Mouse (Mus musculus) urinary bladder, postnatal 36 days (tissue): ENCODE measurements at regions not wholly inside any gene's neighbourhood (a gene's known extent, or its start where the extent isn't known, plus 50 kb on each side); places are given as distances from the start of the nearest gene placed in this dataset.
"Not testable (repeated sequence)": the region's sequence is repeated elsewhere in the genome, so short reads cannot be mapped to it uniquely, and the experiment has no call there.

Experiments used
- DNase-seq, 2 experiments: peaks; one replicate each; pipeline ENCODE4 v3.0.0; 2022; ENCODE audit warnings: low spot score in 2 of 2, mixed read lengths in 1 of 2

GRCm38 (mm10) chr16:12516834-12517685 lies 533.1 kb downstream of the Shisa9 start:
- no peak for DNase-seq

GRCm38 (mm10) chr16:12518264-12518663 lies 534.4 kb downstream of the Shisa9 start:
- DNase-seq, result no peak

- DNase-seq, result no peak
Observed at GRCm38 (mm10) chr16:12521711-12522476, 538.0 kb downstream of the Shisa9 start.

DNA sequence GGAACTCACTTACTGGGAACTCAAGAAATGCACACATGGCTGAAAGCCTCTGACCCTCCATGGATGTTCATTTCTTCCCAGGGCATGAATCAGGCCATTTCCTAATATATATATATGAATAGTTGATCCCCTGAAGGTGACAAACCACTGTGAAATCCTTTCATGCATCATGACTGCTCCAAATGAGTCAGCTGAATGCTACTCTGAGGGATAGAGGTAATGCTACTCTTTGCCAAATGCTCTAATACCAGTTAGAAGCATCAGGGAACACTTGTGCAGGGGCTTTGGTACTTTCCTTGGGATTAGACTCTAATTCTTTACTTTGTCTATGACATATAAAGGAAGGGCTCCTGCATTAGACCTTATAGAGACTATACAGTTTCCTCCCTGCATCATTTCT lies 561.0 kb upstream of the Ercc4 start:
- no peak for DNase-seq

GRCm38 (mm10) chr16:12588889-12589288 lies 520.6 kb upstream of the Ercc4 start:
- no peak for DNase-seq

GRCm38 (mm10) chr16:12608259-12608658 lies 501.2 kb upstream of the Ercc4 start:
- no peak for DNase-seq

GRCm38 (mm10) chr16:12611106-12611505 lies 498.4 kb upstream of the Ercc4 start:
- DNase-seq, result no peak

GRCm38 (mm10) chr16:12617781-12618180 lies 491.7 kb upstream of the Ercc4 start:
- DNase-seq, result no peak

DNA sequence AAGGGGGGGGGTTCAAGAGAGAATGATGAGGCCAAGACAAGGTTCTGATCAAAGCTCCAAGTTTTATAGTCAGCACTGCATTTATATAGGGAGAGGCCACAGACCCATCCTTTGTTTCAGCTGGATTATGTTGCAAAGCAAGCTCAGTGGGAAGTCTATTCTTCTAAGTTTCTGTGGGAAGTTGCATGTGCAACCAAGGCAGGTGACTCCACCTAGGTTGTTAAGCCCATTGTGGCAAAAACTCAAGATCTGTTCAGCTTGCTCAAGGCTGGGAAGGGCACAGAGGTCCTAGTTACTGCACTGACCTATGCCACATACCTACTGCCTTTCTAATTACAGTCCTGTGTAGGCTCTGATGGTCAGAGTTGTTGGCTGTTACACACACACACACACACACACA lies 477.0 kb upstream of the Ercc4 start:
- DNase-seq, result no peak

DNA sequence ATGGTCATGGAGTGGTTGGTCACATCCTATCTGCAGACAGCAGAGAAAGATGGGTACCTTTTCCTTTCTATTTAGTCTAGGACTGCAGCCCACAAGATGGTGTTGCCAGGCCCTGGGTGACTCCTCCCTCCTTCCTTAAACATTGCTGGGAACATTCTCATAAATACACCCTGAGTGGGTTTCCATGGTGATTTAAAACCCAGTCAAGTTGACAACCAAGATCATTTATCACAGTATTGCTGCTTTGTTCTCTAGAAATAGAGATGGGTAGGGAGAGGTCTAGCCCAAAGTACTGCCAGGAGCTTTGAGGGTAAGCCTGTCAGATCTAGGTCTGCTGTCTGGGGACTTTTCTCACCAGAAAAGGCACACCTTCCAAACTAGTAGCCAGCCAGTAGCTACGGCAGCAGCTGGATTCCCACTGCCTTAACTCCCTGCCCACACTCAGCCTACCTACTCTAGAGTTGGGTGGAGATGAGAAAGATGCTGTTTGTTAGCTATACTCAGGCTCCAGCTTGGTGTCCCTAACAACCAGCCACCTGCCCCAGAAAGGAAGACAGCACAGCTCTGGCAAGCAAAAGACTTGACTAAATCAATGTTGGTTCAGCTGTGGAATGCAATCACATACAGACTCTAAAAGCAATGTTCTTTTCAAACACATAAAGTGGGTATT lies 470.4 kb upstream of the Ercc4 start:
- DNase-seq, result no peak

- DNase-seq, result no peak
Observed at GRCm38 (mm10) chr16:12643053-12643452, 466.4 kb upstream of the Ercc4 start.

DNA sequence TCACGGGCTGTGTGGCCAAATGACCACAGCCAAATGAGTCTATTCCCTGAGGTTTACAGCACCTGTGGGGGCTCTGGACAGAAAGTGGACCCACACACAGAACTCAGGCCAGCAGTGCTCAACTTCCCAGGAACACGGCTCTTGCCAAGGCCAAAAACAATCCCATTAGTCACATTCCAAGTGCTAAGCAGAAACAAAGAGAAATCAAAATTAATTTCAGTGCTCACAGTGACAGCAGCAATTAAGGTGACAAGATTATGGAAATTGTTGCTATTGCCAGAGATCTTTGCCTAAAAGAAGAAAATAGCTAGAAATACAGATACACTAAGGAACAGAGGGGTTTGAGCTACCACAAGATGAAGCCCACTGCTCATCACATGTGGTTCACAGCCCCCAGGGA lies 464.9 kb upstream of the Ercc4 start:
- DNase-seq, result no peak

GRCm38 (mm10) chr16:12652180-12652579 lies 457.3 kb upstream of the Ercc4 start:
- no peak for DNase-seq

DNA sequence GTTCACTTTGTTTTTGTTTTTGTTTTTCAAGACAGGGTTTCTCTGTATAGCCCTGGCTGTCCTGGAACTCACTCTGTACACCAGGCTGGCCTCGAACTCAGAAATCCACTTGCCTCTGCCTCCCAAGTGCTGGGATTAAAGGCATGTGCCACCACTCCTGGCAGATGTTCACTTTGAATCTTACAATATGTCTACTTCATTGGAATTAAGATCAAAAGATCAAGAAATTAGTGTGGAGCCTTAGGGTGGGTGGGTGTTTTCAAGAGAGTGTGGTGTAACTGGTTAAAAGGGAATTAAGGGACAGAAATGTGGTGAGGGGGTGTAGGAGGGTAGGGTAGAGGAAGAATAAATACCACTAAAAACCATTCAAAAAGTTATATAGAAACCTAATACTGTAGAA lies 435.8 kb upstream of the Ercc4 start:
- not testable (repeated sequence) for DNase-seq

DNA sequence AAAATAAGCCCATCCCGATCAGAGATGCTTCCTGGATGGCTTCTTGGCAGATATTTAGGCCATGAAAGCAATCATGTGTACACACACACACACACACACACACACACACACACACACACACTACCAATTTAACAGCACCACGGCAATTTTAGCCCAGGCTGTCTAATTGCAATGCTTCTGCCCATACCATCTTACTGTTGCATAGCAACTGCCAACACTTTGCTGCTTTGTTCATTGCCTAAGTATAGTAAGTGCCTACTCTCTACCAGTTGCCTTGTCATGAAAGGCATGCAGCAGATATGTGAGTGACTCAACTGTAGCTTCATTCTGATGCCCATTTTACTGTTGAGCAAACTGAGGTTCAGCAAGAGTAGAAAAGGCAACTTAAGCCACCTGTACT lies 428.0 kb upstream of the Ercc4 start:
- no peak for DNase-seq

GRCm38 (mm10) chr16:12685816-12686215 lies 423.7 kb upstream of the Ercc4 start:
- DNase-seq, result no peak

DNA sequence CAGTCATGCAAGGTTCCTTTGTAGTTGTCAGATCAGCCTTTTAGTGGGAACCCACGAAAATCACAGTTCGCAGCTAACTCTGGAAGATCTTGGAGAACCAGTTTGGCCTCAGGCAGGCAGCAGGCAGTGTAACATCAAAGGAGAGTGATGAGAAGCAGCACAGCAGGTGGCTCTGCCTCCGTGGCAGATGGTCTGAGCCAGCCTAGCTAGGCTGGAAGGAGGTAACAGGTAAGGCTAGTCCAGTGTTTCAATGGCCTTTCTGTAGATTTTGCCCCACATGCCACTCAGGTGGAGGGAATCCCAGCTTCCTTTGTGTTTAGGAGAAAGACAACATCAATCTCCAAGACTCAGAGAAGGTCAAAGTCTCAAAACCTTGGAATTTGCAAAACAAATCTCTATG lies 417.7 kb upstream of the Ercc4 start:
- no peak for DNase-seq

DNA sequence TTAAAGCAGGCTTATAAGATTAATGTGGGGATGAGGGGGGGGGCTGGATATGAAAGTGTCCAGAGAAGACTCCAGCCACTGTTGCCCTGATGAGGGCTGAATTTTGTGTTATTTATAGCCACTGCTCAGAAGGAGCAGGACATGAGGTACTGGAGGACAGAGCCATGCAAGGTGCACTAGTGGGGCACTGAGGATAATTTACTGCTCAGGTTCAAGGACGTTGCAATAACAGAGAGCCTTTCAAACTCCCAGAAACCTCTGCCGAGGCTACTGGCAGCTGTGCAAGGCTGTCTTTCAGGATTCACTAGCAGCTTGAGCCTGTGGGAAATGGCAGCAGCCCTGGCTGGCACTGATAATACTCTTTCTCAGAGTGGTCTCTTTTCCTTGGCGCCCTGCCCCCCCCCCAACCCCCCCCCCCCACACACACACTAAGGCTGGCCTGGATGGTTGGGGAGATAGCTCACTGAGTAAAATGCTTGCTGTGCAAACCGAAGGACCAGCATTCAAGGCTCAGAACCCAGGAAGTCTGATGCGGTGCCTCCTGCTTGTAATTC lies 416.7 kb upstream of the Ercc4 start:
- no peak for DNase-seq

- DNase-seq, result no peak
Observed at GRCm38 (mm10) chr16:12693346-12693745, 416.1 kb upstream of the Ercc4 start.

GRCm38 (mm10) chr16:12694646-12695045 lies 414.8 kb upstream of the Ercc4 start:
- no peak for DNase-seq

GRCm38 (mm10) chr16:12696939-12697621 lies 412.4 kb upstream of the Ercc4 start:
- no peak for DNase-seq

DNA sequence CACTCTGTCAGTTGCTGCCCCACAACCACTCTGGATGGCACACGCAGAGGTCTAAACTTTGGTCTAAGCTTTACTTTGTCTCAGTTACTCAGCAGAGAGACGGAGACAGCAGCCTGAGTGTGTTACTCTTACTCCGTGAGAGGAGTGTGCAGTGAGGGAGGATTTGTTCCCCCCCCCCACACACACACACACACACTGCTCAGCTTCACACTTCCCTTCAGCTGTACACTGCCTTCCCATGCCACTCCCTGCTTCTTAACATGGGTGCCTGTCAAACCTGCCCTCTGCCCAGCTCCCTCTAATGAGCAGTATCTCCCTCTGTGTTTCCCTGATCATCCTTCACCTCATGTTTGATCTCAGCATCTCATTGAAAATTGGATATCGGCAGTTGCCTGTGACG lies 409.9 kb upstream of the Ercc4 start:
- DNase-seq, result no peak
